Mouse (Mus musculus): ENCODE measurements at regions not wholly inside any gene's neighbourhood (a gene's known extent, or its start where the extent isn't known, plus 50 kb on each side); places are given as distances from the start of the nearest gene placed in this dataset.

- TF ChIP-seq CTCF (IDR thresholded peaks at IDR 0.05; ENCODE audit: low read depth) (no peak), EP300 (IDR thresholded peaks at IDR 0.05; ENCODE audit: low read depth) (no peak)
Measured at GRCm38 (mm10) chr10:19149196-19149869, 133.9 kb upstream of the Tnfaip3 start.

Measured in liver, postnatal 0 days (tissue).